Mouse (Mus musculus) G1E (cell line): ENCODE results near the gene Ramp2. TPM values are rescaled to one million over a fixed set of nuclear protein-coding genes. Genes with fewer than 3 reads are reported as not detected.

Experiments used
- ATAC-seq: 2 replicates; pipeline ENCODE4 v1.8.0; 2016; ENCODE audit warnings: mild to moderate bottlenecking; ENCODE audit not compliant: insufficient number of reproducible peaks, poor library complexity, low FRiP score, severe bottlenecking; ENCODE audit errors: extremely low read depth
- DNase-seq: peaks from one replicate; pipeline ENCODE4 v3.0.0; 2012; ENCODE audit warnings: low spot score
- H3K27me3 ChIP-seq: 2 replicates; pipeline ENCODE4 v1.6.1; 2012; ENCODE audit warnings: mild to moderate bottlenecking, low read length, inconsistent platforms; ENCODE audit not compliant: insufficient read depth
- H3K36me3 ChIP-seq: replicated peaks from 2 replicates; pipeline ENCODE3; 2012; ENCODE audit warnings: mild to moderate bottlenecking, inconsistent platforms
- H3K4me1 ChIP-seq: 2 replicates; pipeline ENCODE4 v1.6.1; 2012; ENCODE audit warnings: low read depth, low read length, inconsistent platforms, mixed read lengths; ENCODE audit not compliant: insufficient read depth
- H3K4me3 ChIP-seq: 2 replicates; pipeline ENCODE4 v1.5.1; 2012; ENCODE audit warnings: low read depth, mild to moderate bottlenecking, inconsistent platforms, low read length, moderate library complexity, mixed read lengths
- H3K9me3 ChIP-seq: replicated peaks from 2 replicates; pipeline ENCODE4 v1.6.1; 2012; ENCODE audit warnings: inconsistent platforms
- CTCF ChIP-seq: IDR thresholded peaks from 2 replicates; pipeline ENCODE4 v1.5.1; 2012; ENCODE audit warnings: low read depth, low read length, inconsistent platforms, mixed read lengths
- GATA1 ChIP-seq: IDR thresholded peaks from 2 replicates; pipeline ENCODE4 v1.6.1; 2012; ENCODE audit warnings: borderline replicate concordance, low read length, inconsistent platforms, mixed read lengths
- GATA2 ChIP-seq: IDR thresholded peaks from 2 replicates; pipeline ENCODE4 v1.6.1; 2012; ENCODE audit warnings: low read depth, low read length, inconsistent platforms, borderline replicate concordance
- POLR2AphosphoS5 ChIP-seq: IDR thresholded peaks from 2 replicates; pipeline ENCODE4 v1.6.1; 2012; ENCODE audit warnings: low read depth, low read length, inconsistent platforms; ENCODE audit not compliant: insufficient replicate concordance
- TAL1 ChIP-seq: conservative IDR thresholded peaks from 2 replicates; pipeline ENCODE4 v1.6.1; 2012; ENCODE audit warnings: low read depth, low read length, inconsistent platforms, mixed read lengths
- polyA plus RNA-seq: library from polyadenylated mRNA; stranded (reverse); fragments of >175 nt; gene quantifications from 2 replicates; pipeline ENCODE4 v1.2.3, GENCODE M21; 2012
- total RNA-seq, 2 experiments: library from RNA; stranded (forward) in 1 of 2; stranded (reverse) in 1 of 2; fragments of 200-1000 nt in 1 of 2; fragments of >200 nt in 1 of 2; fragmentation: Nextera tagmentation in 1 of 2; gene quantifications; 2 replicates each; pipeline ENCODE4 v1.2.3; 2014 to 2017

Ramp2 gene
- total and polyA plus RNA-seq, 3 experiments, result 0.04 to 0.27 TPM; not detected in 1

DNA sequence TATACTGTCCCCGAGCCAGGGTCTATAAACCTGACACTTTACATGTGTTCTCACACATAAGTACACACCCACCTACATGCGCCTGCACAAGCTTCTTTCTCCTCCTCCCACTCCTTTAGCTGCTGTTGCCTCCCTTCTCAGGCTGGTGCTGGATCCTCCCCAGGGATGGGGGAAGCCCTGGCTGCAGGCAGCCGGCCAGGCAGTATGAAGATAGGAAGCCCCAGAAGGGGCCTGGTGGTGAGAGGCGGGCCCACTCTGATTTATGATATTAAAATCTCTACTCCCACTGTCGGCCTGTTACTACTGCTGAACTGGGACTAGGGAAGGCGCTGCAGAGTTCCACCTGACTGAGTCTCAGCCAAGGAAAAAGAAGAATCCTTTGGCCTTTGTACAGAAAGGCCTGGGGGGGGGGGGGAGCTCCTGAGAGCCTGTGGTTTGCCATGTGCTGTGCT lies 13.5 kb downstream of the Ramp2 start:
- Histone ChIP-seq H3K4me3 (peak overlapping the region; percentile 79; the same call in 1 of the 2 replicates), H3K9me3 (no peaks in the 10 kb centered on the region), H3K27me3 (no peaks in the 10 kb centered on the region), H3K4me1 (peaks cover 74% of the 10 kb centered on the region), H3K36me3 (peaks cover 60% of the 10 kb centered on the region)
- no peak for DNase-seq
- TF ChIP-seq CTCF (no peak), GATA2 (no peak)
- ATAC-seq, result no peak

DNA sequence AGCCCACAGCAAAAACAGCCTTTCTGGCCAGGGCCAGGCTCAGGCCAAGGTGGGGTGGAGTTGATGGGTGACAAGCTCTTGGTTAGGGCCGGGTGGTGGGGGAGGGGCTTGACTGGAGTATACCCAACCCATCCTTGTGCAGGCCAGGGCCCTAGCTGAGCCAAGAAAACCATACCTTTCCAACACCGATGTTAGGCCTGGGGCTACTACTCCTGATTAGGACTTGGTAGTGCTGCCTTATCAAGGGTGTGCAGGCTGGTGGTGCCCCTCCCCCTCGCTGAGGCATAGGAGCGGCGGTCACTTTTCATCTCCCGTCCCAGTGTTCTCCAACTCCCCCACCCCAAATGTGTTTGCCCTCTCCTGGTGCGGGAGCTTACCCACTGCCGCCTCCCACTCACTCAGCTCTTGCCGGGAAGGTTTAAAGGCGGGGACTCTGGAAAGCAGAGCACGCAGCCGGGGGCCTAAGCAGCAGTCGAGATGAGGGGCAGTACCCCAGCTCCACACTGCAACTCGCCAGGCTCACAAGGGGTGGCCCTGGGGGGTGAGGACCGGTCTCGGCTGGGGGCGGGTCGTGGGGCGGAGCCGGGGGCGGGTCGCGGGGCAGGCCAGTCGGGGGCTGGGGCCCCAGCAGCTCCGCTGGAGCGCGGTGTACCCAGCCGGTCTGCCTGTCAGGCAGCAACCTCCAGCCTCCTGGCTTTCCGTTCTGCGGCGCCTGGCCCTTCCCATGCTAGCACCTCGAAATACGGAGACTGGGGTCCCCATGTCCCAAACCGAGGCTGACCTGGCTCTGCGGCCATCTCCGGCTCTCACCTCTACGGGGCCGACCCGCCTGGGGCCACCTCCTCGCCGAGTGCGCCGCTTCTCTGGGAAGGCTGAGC lies 14.4 kb downstream of the Ramp2 start, which contains the start of gene Wnk4:
Wnk4 (plus strand) TSS at position 620 of the 878 bp plus-strand sequence.
- Histone ChIP-seq H3K9me3 (no peaks in the 10 kb centered on the region), H3K4me1 (peaks cover 78% of the 10 kb centered on the region), H3K36me3 (peaks cover 67% of the 10 kb centered on the region), H3K4me3 (peak within 1 kb of the TSS; percentile 79), H3K27me3 (no peaks in the 10 kb centered on the region)
- DNase-seq (peak; percentile 94), ATAC-seq (peak; percentile 85)
- TF ChIP-seq TAL1 (peak; percentile 90), GATA2 (no peak), CTCF (no peak), GATA1 (no peak), POLR2AphosphoS5 (no peak)

DNA sequence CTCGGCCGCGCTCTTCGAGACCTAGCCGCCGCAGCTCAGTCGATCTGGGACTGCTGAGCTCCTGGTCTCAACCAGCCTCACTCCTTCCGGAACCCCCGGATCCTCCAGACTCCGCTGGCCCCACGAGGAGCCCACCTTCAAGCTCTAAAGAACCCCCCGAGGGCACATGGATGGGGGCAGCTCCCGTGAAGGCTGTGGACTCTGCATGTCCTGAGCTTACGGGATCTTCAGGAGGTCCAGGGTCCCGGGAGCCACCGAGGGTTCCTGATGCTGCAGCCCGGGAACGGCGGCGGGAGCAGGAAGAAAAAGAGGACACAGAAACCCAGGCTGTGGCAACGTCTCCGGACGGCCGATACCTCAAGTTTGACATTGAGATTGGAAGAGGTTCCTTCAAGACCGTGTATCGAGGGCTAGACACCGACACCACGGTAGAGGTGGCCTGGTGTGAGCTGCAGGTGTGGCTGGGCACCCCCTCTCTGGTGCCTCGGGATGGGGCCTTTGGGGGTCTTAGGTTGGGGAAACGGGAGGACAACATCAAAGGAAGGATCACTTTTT lies 15.1 kb downstream of the Ramp2 start:
- H3K9me3 ChIP-seq, result no peaks in the 10 kb centered on the region
- peaks cover 69% of the 10 kb centered on the region for H3K36me3 ChIP-seq
- no peaks in the 10 kb centered on the region for H3K27me3 ChIP-seq
- DNase-seq, result no peak
- peak overlapping the region; percentile 79 for H3K4me3 ChIP-seq
- TF ChIP-seq GATA2 (no peak), TAL1 (no peak), CTCF (no peak), GATA1 (no peak), POLR2AphosphoS5 (no peak)
- H3K4me1 ChIP-seq, result peaks cover 75% of the 10 kb centered on the region
- no peak for ATAC-seq

DNA sequence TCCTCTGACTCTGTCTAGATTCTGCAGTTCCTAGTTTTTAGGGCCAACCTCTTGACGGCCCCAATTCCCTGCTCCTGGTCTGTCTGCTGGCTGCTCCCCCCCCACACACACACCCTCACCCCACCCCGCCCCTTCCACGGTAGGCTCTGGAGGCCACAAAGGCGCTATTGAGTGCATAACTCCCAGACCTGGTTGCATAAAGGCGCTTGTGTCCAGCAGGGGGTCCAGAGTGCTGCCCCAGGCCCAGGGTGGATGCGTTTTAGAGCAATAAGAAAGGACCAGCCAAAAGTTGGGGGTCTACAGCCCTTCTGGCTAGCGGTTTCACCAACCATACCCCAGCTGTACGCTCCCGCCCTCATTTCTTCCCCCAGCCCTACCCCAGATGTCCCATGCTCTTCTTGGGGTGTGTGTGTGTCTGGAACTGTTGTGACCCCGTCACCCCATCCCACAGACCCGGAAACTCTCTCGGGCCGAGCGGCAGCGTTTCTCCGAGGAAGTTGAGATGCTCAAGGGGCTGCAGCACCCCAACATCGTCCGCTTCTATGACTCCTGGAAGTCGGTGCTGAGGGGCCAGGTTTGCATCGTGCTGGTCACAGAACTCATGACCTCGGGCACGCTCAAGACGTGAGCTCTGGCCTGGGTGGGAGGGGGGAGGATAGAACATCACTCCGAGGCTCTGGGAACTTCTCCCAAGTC lies 16.6 kb downstream of the Ramp2 start:
- TF ChIP-seq CTCF (no peak), GATA1 (no peak), POLR2AphosphoS5 (no peak), GATA2 (no peak), TAL1 (no peak)
- no peaks in the 10 kb centered on the region for H3K9me3 ChIP-seq
- DNase-seq (no peak), ATAC-seq (no peak)
- peaks cover 66% of the 10 kb centered on the region for H3K36me3 ChIP-seq
- H3K4me1 ChIP-seq, result peaks cover 66% of the 10 kb centered on the region
- H3K27me3 ChIP-seq, result no peaks in the 10 kb centered on the region
- peak overlapping the region; percentile 79 for H3K4me3 ChIP-seq

DNA sequence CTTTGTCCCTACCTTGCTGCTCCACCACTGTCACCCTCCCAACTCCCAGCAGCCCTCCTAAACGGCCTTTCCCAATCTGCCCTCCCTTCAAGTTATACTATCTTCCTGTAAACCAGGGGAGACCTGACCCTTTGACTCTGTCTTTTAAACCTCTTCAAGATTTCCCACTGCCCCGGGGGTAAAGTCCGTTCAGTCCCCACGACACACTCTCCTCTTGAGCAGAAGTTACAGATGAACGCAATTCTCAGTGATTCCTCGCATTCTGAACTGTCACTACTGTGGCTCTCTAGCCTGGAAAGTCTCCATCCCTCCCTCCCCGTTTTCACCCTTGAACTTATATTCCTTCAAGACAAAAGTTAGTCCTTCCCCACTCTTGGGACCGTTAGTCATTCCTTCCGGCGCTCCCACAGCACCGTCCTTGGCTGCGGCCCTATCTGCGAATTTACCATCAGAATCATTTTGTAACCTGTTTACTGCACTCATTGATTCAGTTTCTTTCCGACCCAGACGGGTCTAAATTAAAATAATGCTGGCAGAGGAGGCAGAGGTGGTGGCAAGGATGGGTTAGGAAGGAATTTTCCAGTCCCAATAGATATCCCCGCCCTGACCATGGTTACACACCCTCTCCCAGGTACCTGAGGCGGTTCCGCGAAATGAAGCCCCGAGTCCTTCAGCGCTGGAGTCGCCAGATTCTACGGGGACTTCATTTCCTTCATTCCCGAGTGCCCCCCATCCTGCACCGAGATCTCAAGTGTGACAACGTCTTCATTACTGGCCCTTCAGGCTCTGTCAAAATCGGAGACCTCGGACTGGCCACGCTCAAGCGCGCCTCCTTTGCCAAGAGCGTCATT lies 17.5 kb downstream of the Ramp2 start:
- ATAC-seq (no peak), DNase-seq (no peak)
- TF ChIP-seq TAL1, result no peak
- TF ChIP-seq CTCF, result no peak
- TF ChIP-seq GATA1, result no peak
- TF ChIP-seq GATA2, result no peak
- no peak for TF ChIP-seq POLR2AphosphoS5
- Histone ChIP-seq H3K4me3 (no peak overlapping the region), H3K27me3 (no peaks in the 10 kb centered on the region), H3K4me1 (peaks cover 61% of the 10 kb centered on the region), H3K9me3 (no peaks in the 10 kb centered on the region), H3K36me3 (peaks cover 63% of the 10 kb centered on the region)

DNA sequence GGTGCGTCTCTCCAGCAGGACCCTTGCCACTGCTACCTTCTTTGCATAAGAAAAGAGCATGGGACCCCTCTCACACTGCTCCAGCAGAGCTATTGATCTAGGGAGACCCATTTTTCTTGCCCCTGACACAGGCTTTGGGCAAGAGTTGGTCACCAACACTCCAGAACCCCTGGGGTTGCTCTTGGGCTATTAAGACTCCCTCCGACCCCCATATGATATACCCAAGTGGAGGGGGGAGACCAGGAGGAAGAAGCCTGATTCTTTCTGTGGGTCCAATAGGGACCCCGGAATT lies 18.1 kb downstream of the Ramp2 start:
- no peaks in the 10 kb centered on the region for H3K27me3 ChIP-seq
- no peak for ATAC-seq
- no peak for DNase-seq
- H3K4me3 ChIP-seq, result no peak overlapping the region
- peaks cover 63% of the 10 kb centered on the region for H3K36me3 ChIP-seq
- H3K4me1 ChIP-seq, result peaks cover 60% of the 10 kb centered on the region
- no peaks in the 10 kb centered on the region for H3K9me3 ChIP-seq
- TF ChIP-seq POLR2AphosphoS5 (no peak), TAL1 (no peak)
